In genomic region chr7:101471423-101471822, GRCm38 (mm10) we compare ENCODE assay signal across 26 mouse cellular contexts. TPM values are rescaled to one million over a fixed set of nuclear protein-coding genes. Genes with fewer than 3 reads are reported as not detected.
DNase-seq lines count a peak whose midpoint lies in the region; ATAC-seq and TF ChIP-seq lines count a peak whose summit lies in the region.
"Had no signal": no experiment of that assay in that cellular context is flagged by ENCODE, and none has a peak within 500 bp of the region (broad histone marks: within the 10 kb centered on the region; RNA-seq: fewer than 3 reads in every experiment).

No protein-coding gene starts in this region.

- peaks cover 20% of the 10 kb centered on the region for H3K4me1 ChIP-seq in embryonic facial prominence, embryonic 15.5 days
- H3K4me1 ChIP-seq in embryonic facial prominence, embryonic 10.5 days, result peaks cover 8% of the 10 kb centered on the region; the same call in 1 of the 2 replicates
- H3K4me1 ChIP-seq in limb, embryonic 13.5 days, result peaks cover 25% of the 10 kb centered on the region
- H3K4me1 ChIP-seq in limb, embryonic 10.5 days, result no peaks in the 10 kb centered on the region
- peaks cover 55% of the 10 kb centered on the region for H3K4me1 ChIP-seq in olfactory bulb, adult 2 months (ENCODE audit: control insufficient read depth, insufficient read depth, low read length)
- H3K4me1 ChIP-seq in hindbrain, embryonic 10.5 days (replicated peaks), result peaks cover 21% of the 10 kb centered on the region
- H3K4me1 ChIP-seq: forebrain, embryonic 12.5 days; liver, embryonic 12.5 days had no signal

- TF ChIP-seq POLR2A in olfactory bulb, adult 2 months (IDR thresholded peaks at IDR 0.05; ENCODE audit: insufficient read depth, low read depth, low read length), result no peak

- no peak for DNase-seq in embryonic facial prominence, embryonic 10.5 days (ENCODE audit: low spot score)
- no peak for DNase-seq in limb, embryonic 10.5 days (ENCODE audit: low spot score)
- DNase-seq in adipocyte (ENCODE audit: low spot score), result peak; percentile 16
- no peak for DNase-seq in hindbrain, embryonic 10.5 days (ENCODE audit: low spot score)
- DNase-seq: adrenal gland, adult 2 months; cerebellum, adult 18-20 months; cerebellum, postnatal 10 days; forebrain, postnatal 0 days; gastrocnemius, postnatal 10 days; kidney, adult 11 months; layer of hippocampus, postnatal 36 days; lung, adult 18-20 months; midbrain, embryonic 14.5 days had no signal

- no peaks in the 10 kb centered on the region for H3K9me3 ChIP-seq in embryonic facial prominence, embryonic 15.5 days (replicated peaks)
- H3K9me3 ChIP-seq in embryonic facial prominence, embryonic 10.5 days, result no peaks in the 10 kb centered on the region
- no peaks in the 10 kb centered on the region for H3K9me3 ChIP-seq in limb, embryonic 13.5 days
- H3K9me3 ChIP-seq in limb, embryonic 10.5 days (replicated peaks), result no peaks in the 10 kb centered on the region
- H3K9me3 ChIP-seq in hindbrain, embryonic 10.5 days, result no peaks in the 10 kb centered on the region
- H3K9me3 ChIP-seq: forebrain, embryonic 12.5 days; hindbrain, embryonic 15.5 days; kidney, embryonic 15.5 days; limb, embryonic 12.5 days; liver, embryonic 12.5 days had no signal

- no peak for ATAC-seq in embryonic facial prominence, embryonic 15.5 days (ENCODE audit: insufficient number of reproducible peaks, low FRiP score, low TSS enrichment, low read depth)
- ATAC-seq in limb, embryonic 13.5 days (ENCODE audit: low FRiP score, low read depth), result peak; percentile 36; the same call in 1 of the 2 replicates
- ATAC-seq in granulocyte monocyte progenitor cell, adult 5-6 weeks (replicated peaks; ENCODE audit: poor library complexity, severe bottlenecking), result no peak
- ATAC-seq: CD4-positive, CD25-positive, alpha-beta regulatory T cell, adult 4 months; inflammation-experienced regulatory T-cells, adult 6 months; liver, embryonic 12.5 days had no signal

- H3K4me3 ChIP-seq in embryonic facial prominence, embryonic 15.5 days (replicated peaks), result no peak overlapping the region
- H3K4me3 ChIP-seq in embryonic facial prominence, embryonic 10.5 days, result no peak overlapping the region
- no peak overlapping the region for H3K4me3 ChIP-seq in limb, embryonic 13.5 days
- no peak overlapping the region for H3K4me3 ChIP-seq in limb, embryonic 10.5 days
- no peak overlapping the region for H3K4me3 ChIP-seq in olfactory bulb, adult 2 months (ENCODE audit: insufficient read depth, low read depth, low read length)
- no peak overlapping the region for H3K4me3 ChIP-seq in hindbrain, embryonic 10.5 days
- H3K4me3 ChIP-seq: forebrain, embryonic 12.5 days; hindbrain, embryonic 15.5 days; kidney, embryonic 15.5 days; limb, embryonic 12.5 days; liver, embryonic 12.5 days had no signal

- peak overlapping the region; percentile 60; the same call in 1 of the 2 replicates for H3K27ac ChIP-seq in embryonic facial prominence, embryonic 15.5 days (replicated peaks)
- no peak overlapping the region for H3K27ac ChIP-seq in embryonic facial prominence, embryonic 10.5 days (replicated peaks)
- H3K27ac ChIP-seq in limb, embryonic 13.5 days, result no peak overlapping the region
- H3K27ac ChIP-seq in limb, embryonic 10.5 days, result no peak overlapping the region
- peak overlapping the region; percentile 75 for H3K27ac ChIP-seq in olfactory bulb, adult 2 months (ENCODE audit: insufficient read depth, low read depth, low read length)
- H3K27ac ChIP-seq in hindbrain, embryonic 10.5 days, result no peak overlapping the region
- H3K27ac ChIP-seq: forebrain, embryonic 12.5 days; hindbrain, embryonic 15.5 days; kidney, embryonic 15.5 days; limb, embryonic 12.5 days; liver, embryonic 12.5 days; macrophage had no signal

- no peaks in the 10 kb centered on the region for H3K36me3 ChIP-seq in embryonic facial prominence, embryonic 15.5 days
- H3K36me3 ChIP-seq in embryonic facial prominence, embryonic 10.5 days (replicated peaks), result no peaks in the 10 kb centered on the region
- H3K36me3 ChIP-seq in limb, embryonic 13.5 days, result no peaks in the 10 kb centered on the region
- no peaks in the 10 kb centered on the region for H3K36me3 ChIP-seq in limb, embryonic 10.5 days
- no peaks in the 10 kb centered on the region for H3K36me3 ChIP-seq in hindbrain, embryonic 10.5 days
- H3K36me3 ChIP-seq: forebrain, embryonic 12.5 days; hindbrain, embryonic 15.5 days; kidney, embryonic 15.5 days; limb, embryonic 12.5 days; liver, embryonic 12.5 days had no signal

- 74% methylated on average over 2 of the region's 2 CpGs for WGBS in embryonic facial prominence, embryonic 15.5 days
- whole genome bisulfite sequencing in embryonic facial prominence, embryonic 10.5 days, result 89% methylated on average over 2 of the region's 2 CpGs
- 82% methylated on average over 2 of the region's 2 CpGs for WGBS in limb, embryonic 13.5 days
- WGBS in limb, embryonic 10.5 days, result 92% methylated on average over 2 of the region's 2 CpGs
- WGBS in olfactory bulb, adult 2 months, result 94% methylated on average over 2 of the region's 2 CpGs
- 91% methylated on average over 2 of the region's 2 CpGs for WGBS in hindbrain, embryonic 10.5 days

- H3K27me3 ChIP-seq in embryonic facial prominence, embryonic 15.5 days, result no peaks in the 10 kb centered on the region; the same call in 1 of the 2 replicates
- H3K27me3 ChIP-seq in embryonic facial prominence, embryonic 10.5 days (replicated peaks; ENCODE audit: low read depth, poor library complexity, severe bottlenecking), result no peaks in the 10 kb centered on the region
- H3K27me3 ChIP-seq in limb, embryonic 13.5 days, result no peaks in the 10 kb centered on the region
- H3K27me3 ChIP-seq in limb, embryonic 10.5 days (ENCODE audit: low read depth, poor library complexity, severe bottlenecking), result no peaks in the 10 kb centered on the region
- no peaks in the 10 kb centered on the region for H3K27me3 ChIP-seq in hindbrain, embryonic 10.5 days (ENCODE audit: insufficient read depth, poor library complexity, severe bottlenecking)
- H3K27me3 ChIP-seq: hindbrain, embryonic 15.5 days; kidney, embryonic 15.5 days; limb, embryonic 12.5 days; liver, embryonic 12.5 days had no signal

- H3K4me2 ChIP-seq in embryonic facial prominence, embryonic 15.5 days (replicated peaks), result no peak overlapping the region
- no peak overlapping the region for H3K4me2 ChIP-seq in limb, embryonic 13.5 days (replicated peaks)
- H3K4me2 ChIP-seq: forebrain, embryonic 12.5 days; heart, embryonic 11.5 days; hindbrain, embryonic 15.5 days; kidney, embryonic 15.5 days; limb, embryonic 12.5 days; liver, embryonic 12.5 days had no signal

- TF ChIP-seq CTCF in olfactory bulb, adult 2 months (IDR thresholded peaks at IDR 0.05; ENCODE audit: insufficient read depth, low read depth, low read length), result no peak

- no peak overlapping the region for H3K9ac ChIP-seq in embryonic facial prominence, embryonic 15.5 days
- H3K9ac ChIP-seq in limb, embryonic 13.5 days, result no peak overlapping the region
- H3K9ac ChIP-seq: forebrain, embryonic 12.5 days; forebrain, postnatal 0 days; hindbrain, embryonic 15.5 days; kidney, embryonic 15.5 days; limb, embryonic 12.5 days; liver, embryonic 12.5 days had no signal

RNA-seq across cellular contexts. Expression of gene Pde2a, which starts 49.9 kb away (rescaled TPM):
- 10.0 and 12.5 TPM in 2 replicates for polyA plus RNA-seq in embryonic facial prominence, embryonic 15.5 days (2015; fragmentation: Nextera tagmentation; extraction: Ambion mirVana)
- 21.7 and 22.5 TPM in 2 replicates for polyA plus RNA-seq in embryonic facial prominence, embryonic 10.5 days (2016; fragmentation: Nextera tagmentation; extraction: Ambion mirVana)
- 4.6 and 10.4 TPM in 2 replicates for polyA plus RNA-seq in limb, embryonic 13.5 days (2015; fragmentation: Nextera tagmentation; extraction: Ambion mirVana)
- 9.2 and 9.3 TPM in 2 replicates for polyA plus RNA-seq in limb, embryonic 10.5 days (2016; fragmentation: Nextera tagmentation; extraction: Ambion mirVana)
- not detected in 2 replicates for polyA plus RNA-seq in olfactory bulb, adult 2 months (2012; ENCODE audit: insufficient read depth, insufficient read length, low replicate concordance, missing spikeins)
- 15.8 and 21.1 TPM in 2 replicates for total RNA-seq in granulocyte monocyte progenitor cell, adult 5-6 weeks (2014; fragmentation: Nextera tagmentation)
- total RNA-seq in granulocyte monocyte progenitor cell, adult 5-6 weeks (2017), result 23.1 and 28.5 TPM in 2 replicates
- polyA plus RNA-seq in hindbrain, embryonic 10.5 days (2016; fragmentation: Nextera tagmentation; extraction: Ambion mirVana), result 18.3 and 30.3 TPM in 2 replicates

Comparison
In these comparisons a context has a peak if more than half of its experiments do, and no peak if none do; other contexts are left out.
1. H3K27ac ChIP-seq: peak in embryonic facial prominence, embryonic 15.5 days (single experiment) and olfactory bulb, adult 2 months (single experiment); none in embryonic facial prominence, embryonic 10.5 days (single experiment), limb, embryonic 13.5 days (single experiment), limb, embryonic 10.5 days (single experiment) and hindbrain, embryonic 10.5 days (single experiment).